Mouse (Mus musculus) urinary bladder, postnatal 36 days (tissue): ENCODE measurements around the gene Defb21.

Experiments used
- DNase-seq, 2 experiments: peaks; one replicate each; pipeline ENCODE4 v3.0.0; 2022; ENCODE audit warnings: low spot score in 2 of 2, mixed read lengths in 1 of 2

The Defb21 gene

GRCm38 (mm10) chr2:152604057-152604456, 31.5 kb downstream of the Defb21 start, which contains the start of gene Defb36:
Defb36 (plus strand) TSS chr2:152604327.
- DNase-seq: peak in 1 of 2 experiments; percentile 20

GRCm38 (mm10) chr2:152607746-152608145, 35.2 kb downstream of the Defb21 start:
- DNase-seq: no peak

- DNase-seq: no peak
Measured at GRCm38 (mm10) chr2:152608719-152609118, 36.2 kb downstream of the Defb21 start.

GRCm38 (mm10) chr2:152612193-152612592, 39.6 kb downstream of the Defb21 start:
- DNase-seq: no peak

GRCm38 (mm10) chr2:152615563-152615962, 43.0 kb downstream of the Defb21 start:
- DNase-seq: peak; percentile 25 to 35

GRCm38 (mm10) chr2:152616470-152616869, 43.9 kb downstream of the Defb21 start:
- no peak for DNase-seq

GRCm38 (mm10) chr2:152617374-152617773, 44.8 kb downstream of the Defb21 start:
- no peak for DNase-seq

- peak in 1 of 2 experiments; percentile 13 for DNase-seq
Measured at GRCm38 (mm10) chr2:152620367-152621134, 48.0 kb downstream of the Defb21 start.

- no peak for DNase-seq
Measured at GRCm38 (mm10) chr2:152622151-152622550, 49.6 kb downstream of the Defb21 start.

- no peak for DNase-seq
Measured at GRCm38 (mm10) chr2:152622953-152623352, 50.4 kb downstream of the Defb21 start, which contains the start of gene Defb25. Defb25 (minus strand) TSS chr2:152623053.
